Mouse (Mus musculus) lung, adult 2 months (tissue): ENCODE data around the gene Plekha4.

Source experiments
- CTCF ChIP-seq: fragments of 200-500 bp; IDR thresholded peaks from 2 replicates; pipeline ENCODE4 v1.5.1; 2011; ENCODE audit warnings: mild to moderate bottlenecking, low read length, control low read depth; ENCODE audit not compliant: insufficient read depth
- POLR2A ChIP-seq: fragments of 200-500 bp; IDR thresholded peaks from 2 replicates; pipeline ENCODE4 v1.6.1; 2011; ENCODE audit warnings: low read depth, mild to moderate bottlenecking, control low read depth, low read length, borderline replicate concordance; ENCODE audit errors: extremely low read depth

GRCm38 (mm10) chr7:45561624-45562520 is 35.7 kb downstream of the Plekha4 start:
- no peak for TF ChIP-seq POLR2A
- TF ChIP-seq CTCF, result no peak
